Mouse (Mus musculus): ENCODE data around the gene Slc22a1. TPM values are rescaled to one million over a fixed set of nuclear protein-coding genes. Genes with fewer than 3 reads are reported as not detected.

Slc22a1 gene
- 30.5 and 51.0 TPM in 2 replicates for polyA plus RNA-seq (2015; fragmentation: Nextera tagmentation; extraction: Ambion mirVana)

GRCm38 (mm10) chr17:12675646-12676045, at the start of gene Slc22a1:
TSS of gene Slc22a1 (minus strand) at chr17:12675829.
- Histone ChIP-seq H3K27me3 (no peaks in the 10 kb centered on the region), H3K4me3 (no peak within 1 kb of the TSS), H3K9me3 (replicated peaks) (no peaks in the 10 kb centered on the region), H3K4me1 (replicated peaks) (no peaks in the 10 kb centered on the region), H3K4me2 (no peak within 1 kb of the TSS), H3K9ac (no peak within 1 kb of the TSS), H3K27ac (no peak within 1 kb of the TSS), H3K36me3 (peaks cover 4% of the 10 kb centered on the region; the same call in 1 of the 2 replicates)
- ATAC-seq (replicated peaks; ENCODE audit: insufficient number of reproducible peaks, insufficient read depth, low FRiP score, low read depth): no peak
- WGBS: 71% methylated on average over 7 of the region's 7 CpGs

GRCm38 (mm10) chr17:12724767-12725744, 49.4 kb upstream of the Slc22a1 start:
- Histone ChIP-seq H3K4me3 (no peak overlapping the region), H3K9me3 (replicated peaks) (no peaks in the 10 kb centered on the region), H3K36me3 (peaks cover 35% of the 10 kb centered on the region), H3K9ac (0 out of 2 replicates have a peak overlapping the region, but pooled peaks have one; percentile 19), H3K27me3 (no peaks in the 10 kb centered on the region), H3K4me2 (no peak overlapping the region), H3K27ac (peak overlapping the region; percentile 83), H3K4me1 (replicated peaks) (peaks cover 90% of the 10 kb centered on the region)
- 22% methylated on average over 6 of the region's 6 CpGs for WGBS
- ATAC-seq (replicated peaks; ENCODE audit: insufficient number of reproducible peaks, insufficient read depth, low FRiP score, low read depth): peak; percentile 56

GRCm38 (mm10) chr17:12723986-12724766, 48.5 kb upstream of the Slc22a1 start:
- Histone ChIP-seq H3K4me2 (0 out of 2 replicates have a peak overlapping the region, but pooled peaks have one; percentile 0), H3K27ac (peak overlapping the region; percentile 83), H3K4me3 (no peak overlapping the region), H3K4me1 (replicated peaks) (peaks cover 89% of the 10 kb centered on the region), H3K9ac (0 out of 2 replicates have a peak overlapping the region, but pooled peaks have one; percentile 11), H3K36me3 (peaks cover 37% of the 10 kb centered on the region), H3K27me3 (no peaks in the 10 kb centered on the region), H3K9me3 (replicated peaks) (no peaks in the 10 kb centered on the region)
- peak; percentile 42 for ATAC-seq (replicated peaks; ENCODE audit: insufficient number of reproducible peaks, insufficient read depth, low FRiP score, low read depth)
- WGBS: 23% methylated on average over 5 of the region's 5 CpGs

- H3K4me3 ChIP-seq: no peak overlapping the region
- no peak overlapping the region for H3K9ac ChIP-seq
- H3K27me3 ChIP-seq: no peaks in the 10 kb centered on the region
- peak overlapping the region; percentile 83 for H3K27ac ChIP-seq
- no peaks in the 10 kb centered on the region for H3K9me3 ChIP-seq (replicated peaks)
- peaks cover 41% of the 10 kb centered on the region for H3K36me3 ChIP-seq
- no peak for ATAC-seq (replicated peaks; ENCODE audit: insufficient number of reproducible peaks, insufficient read depth, low FRiP score, low read depth)
- peaks cover 89% of the 10 kb centered on the region for H3K4me1 ChIP-seq (replicated peaks)
- no peak overlapping the region for H3K4me2 ChIP-seq
- 40% methylated on average over 8 of the region's 8 CpGs for WGBS
Measured at GRCm38 (mm10) chr17:12722622-12723021, 47.0 kb upstream of the Slc22a1 start.

GRCm38 (mm10) chr17:12721118-12721886, 45.7 kb upstream of the Slc22a1 start:
- no peak for ATAC-seq (replicated peaks; ENCODE audit: insufficient number of reproducible peaks, insufficient read depth, low FRiP score, low read depth)
- Histone ChIP-seq H3K4me2 (no peak overlapping the region), H3K4me3 (no peak overlapping the region), H3K36me3 (peaks cover 54% of the 10 kb centered on the region), H3K9me3 (replicated peaks) (no peaks in the 10 kb centered on the region), H3K27ac (peak overlapping the region; percentile 83), H3K4me1 (replicated peaks) (peaks cover 85% of the 10 kb centered on the region), H3K9ac (no peak overlapping the region), H3K27me3 (no peaks in the 10 kb centered on the region)
- WGBS: 65% methylated on average over 5 of the region's 5 CpGs

GRCm38 (mm10) chr17:12718251-12718650, 42.6 kb upstream of the Slc22a1 start:
- H3K27ac ChIP-seq: 0 out of 2 replicates have a peak overlapping the region, but pooled peaks have one; percentile 60
- ATAC-seq (replicated peaks; ENCODE audit: insufficient number of reproducible peaks, insufficient read depth, low FRiP score, low read depth): no peak
- no peak overlapping the region for H3K9ac ChIP-seq
- no peaks in the 10 kb centered on the region for H3K9me3 ChIP-seq (replicated peaks)
- 42% methylated on average over 7 of the region's 7 CpGs for WGBS
- H3K4me1 ChIP-seq (replicated peaks): peaks cover 68% of the 10 kb centered on the region
- H3K4me2 ChIP-seq: no peak overlapping the region
- no peak overlapping the region for H3K4me3 ChIP-seq
- H3K36me3 ChIP-seq: peaks cover 82% of the 10 kb centered on the region
- H3K27me3 ChIP-seq: no peaks in the 10 kb centered on the region

GRCm38 (mm10) chr17:12717445-12717844, 41.8 kb upstream of the Slc22a1 start:
- H3K36me3 ChIP-seq: peaks cover 84% of the 10 kb centered on the region

GRCm38 (mm10) chr17:12715032-12715431, 39.4 kb upstream of the Slc22a1 start:
- no peak overlapping the region for H3K4me3 ChIP-seq
- peaks cover 93% of the 10 kb centered on the region for H3K36me3 ChIP-seq
- H3K4me1 ChIP-seq (replicated peaks): peaks cover 39% of the 10 kb centered on the region
- 58% methylated on average over 1 of the region's 1 CpGs for WGBS
- ATAC-seq (replicated peaks; ENCODE audit: insufficient number of reproducible peaks, insufficient read depth, low FRiP score, low read depth): no peak
- no peak overlapping the region for H3K27ac ChIP-seq
- H3K9me3 ChIP-seq (replicated peaks): no peaks in the 10 kb centered on the region
- H3K4me2 ChIP-seq: no peak overlapping the region
- H3K9ac ChIP-seq: no peak overlapping the region
- no peaks in the 10 kb centered on the region for H3K27me3 ChIP-seq

More at GRCm38 (mm10) chr17:12717445-12717844, 41.8 kb upstream of the Slc22a1 start:
- Histone ChIP-seq H3K9ac (no peak overlapping the region), H3K4me3 (no peak overlapping the region), H3K27me3 (no peaks in the 10 kb centered on the region), H3K4me1 (replicated peaks) (peaks cover 61% of the 10 kb centered on the region), H3K9me3 (replicated peaks) (no peaks in the 10 kb centered on the region), H3K27ac (peak overlapping the region; percentile 58), H3K4me2 (no peak overlapping the region)
- no peak for ATAC-seq (replicated peaks; ENCODE audit: insufficient number of reproducible peaks, insufficient read depth, low FRiP score, low read depth)
- WGBS: 48% methylated on average over 4 of the region's 4 CpGs

- no peak overlapping the region for H3K4me3 ChIP-seq
- H3K9ac ChIP-seq: no peak overlapping the region
- WGBS: 50% methylated on average over 5 of the region's 5 CpGs
- peaks cover 31% of the 10 kb centered on the region for H3K4me1 ChIP-seq (replicated peaks)
- H3K9me3 ChIP-seq (replicated peaks): no peaks in the 10 kb centered on the region
- H3K27ac ChIP-seq: peak overlapping the region; percentile 26
- no peak overlapping the region for H3K4me2 ChIP-seq
- peaks cover 92% of the 10 kb centered on the region for H3K36me3 ChIP-seq
- no peak; the same call in 1 of the 2 replicates for ATAC-seq (replicated peaks; ENCODE audit: insufficient number of reproducible peaks, insufficient read depth, low FRiP score, low read depth)
- no peaks in the 10 kb centered on the region for H3K27me3 ChIP-seq
Measured at GRCm38 (mm10) chr17:12714080-12714561, 38.5 kb upstream of the Slc22a1 start.

- Histone ChIP-seq H3K36me3 (peaks cover 93% of the 10 kb centered on the region), H3K4me3 (no peak overlapping the region), H3K4me2 (no peak overlapping the region), H3K27ac (no peak overlapping the region), H3K9ac (no peak overlapping the region), H3K27me3 (no peaks in the 10 kb centered on the region), H3K4me1 (replicated peaks) (peaks cover 26% of the 10 kb centered on the region), H3K9me3 (replicated peaks) (no peaks in the 10 kb centered on the region)
- no peak for ATAC-seq (replicated peaks; ENCODE audit: insufficient number of reproducible peaks, insufficient read depth, low FRiP score, low read depth)
- 72% methylated on average over 3 of the region's 3 CpGs for WGBS
Measured at GRCm38 (mm10) chr17:12712993-12713392, 37.4 kb upstream of the Slc22a1 start.

Data from heart, embryonic 15.5 days (tissue).